Mouse (Mus musculus) midbrain, embryonic 14.5 days (tissue): ENCODE data around the gene Adgrl2. TPM values are rescaled to one million over a fixed set of nuclear protein-coding genes. Genes with fewer than 3 reads are reported as not detected.

Experiments used
- ATAC-seq: fragments of 200-750 bp; cut with Nextera tagmentation; 2 replicates; pipeline ENCODE4 v1.8.0; 2017; ENCODE audit warnings: moderate number of reproducible peaks, moderate library complexity; ENCODE audit not compliant: low FRiP score, low TSS enrichment
- DNase-seq: peaks from one replicate; pipeline ENCODE4 v3.0.0-alpha.2; 2015
- H3K27ac ChIP-seq: fragments of 300-500 bp; sonication (generic); replicated peaks from 2 replicates; pipeline ENCODE4 v1.5.1; 2014; ENCODE audit warnings: mild to moderate bottlenecking, low read depth, low read length, moderate library complexity
- H3K27me3 ChIP-seq: fragments of 300-500 bp; sonication (generic); 2 replicates; pipeline ENCODE4 v1.6.1; 2014; ENCODE audit warnings: low read length, control low read depth, mixed read lengths; ENCODE audit not compliant: control insufficient read depth, insufficient read depth
- H3K36me3 ChIP-seq: fragments of 300-500 bp; sonication (generic); 2 replicates; pipeline ENCODE4 v1.6.1; 2014; ENCODE audit warnings: low read length, control low read depth; ENCODE audit not compliant: control insufficient read depth, insufficient read depth
- H3K4me1 ChIP-seq: fragments of 300-500 bp; sonication (generic); 2 replicates; pipeline ENCODE4 v1.6.1; 2014; ENCODE audit warnings: mild to moderate bottlenecking, antibody characterized with exemption, low read length, control low read depth; ENCODE audit not compliant: control insufficient read depth, insufficient read depth
- H3K4me2 ChIP-seq: fragments of 300-500 bp; sonication (generic); 2 replicates; pipeline ENCODE4 v1.6.1; 2014; ENCODE audit warnings: mild to moderate bottlenecking, low read length, moderate library complexity
- H3K4me3 ChIP-seq: fragments of 300-500 bp; sonication (generic); replicated peaks from 2 replicates; pipeline ENCODE4 v1.5.1; 2014; ENCODE audit warnings: low read depth, low read length
- H3K9ac ChIP-seq: fragments of 300-500 bp; sonication (generic); replicated peaks from 2 replicates; pipeline ENCODE4 v1.6.1; 2014; ENCODE audit warnings: mild to moderate bottlenecking, low read length, moderate library complexity
- H3K9me3 ChIP-seq: fragments of 300-500 bp; sonication (generic); 2 replicates; pipeline ENCODE4 v1.6.1; 2016; ENCODE audit warnings: low read length, control low read depth, mixed read lengths; ENCODE audit not compliant: control insufficient read depth
- WGBS: fragments of 180-500 bp; shearing (Covaris S2); extraction: QIAGEN DNeasy Blood & Tissue Kit; methylation state at CpG from one replicate; pipeline ENCODE4 v1.1.7; 2014; 5-methylcytosine and 5-hydroxymethylcytosine counted together
- polyA plus RNA-seq: library from polyadenylated mRNA; unstranded; fragments of >200 nt; fragmentation: Nextera tagmentation; extraction: Ambion mirVana; gene quantifications from 2 replicates; pipeline ENCODE4 v1.2.1, GENCODE M21; 2014

Gene Adgrl2
- polyA plus RNA-seq, 1 experiment from 2014 or later = 160 TPM

GRCm38 (mm10) chr3:148961611-148962010, 28.7 kb downstream of the Adgrl2 start:
- ATAC-seq = no peak
- H3K4me1 ChIP-seq = peaks cover 43% of the 10 kb centered on the region
- H3K27ac ChIP-seq = no peak overlapping the region

GRCm38 (mm10) chr3:148960751-148961289, 29.5 kb downstream of the Adgrl2 start:
- Histone ChIP-seq H3K4me1 (peaks cover 49% of the 10 kb centered on the region), H3K27ac (no peak overlapping the region), H3K4me2 (no peak overlapping the region), H3K4me3 (no peak overlapping the region), H3K36me3 (no peaks in the 10 kb centered on the region), H3K9ac (no peak overlapping the region), H3K9me3 (no peaks in the 10 kb centered on the region), H3K27me3 (no peaks in the 10 kb centered on the region)
- WGBS = 82% methylated on average over 9 of the region's 9 CpGs
- ATAC-seq (no peak), DNase-seq (no peak)

More at GRCm38 (mm10) chr3:148961611-148962010, 28.7 kb downstream of the Adgrl2 start:
- Histone ChIP-seq H3K4me2 (no peak overlapping the region), H3K9ac (no peak overlapping the region), H3K36me3 (no peaks in the 10 kb centered on the region), H3K4me3 (no peak overlapping the region), H3K27me3 (no peaks in the 10 kb centered on the region), H3K9me3 (no peaks in the 10 kb centered on the region)
- DNase-seq = no peak
- 54% methylated on average over 5 of the region's 5 CpGs for WGBS

- H3K9ac ChIP-seq = no peak overlapping the region
- ATAC-seq = no peak
- H3K36me3 ChIP-seq = no peaks in the 10 kb centered on the region
- H3K27ac ChIP-seq = no peak overlapping the region
- no peak for DNase-seq
- H3K27me3 ChIP-seq = no peaks in the 10 kb centered on the region
- H3K4me3 ChIP-seq = no peak overlapping the region
- no peak overlapping the region for H3K4me2 ChIP-seq
- WGBS = 81% methylated on average over 10 of the region's 10 CpGs
- H3K4me1 ChIP-seq = peaks cover 52% of the 10 kb centered on the region
- H3K9me3 ChIP-seq = no peaks in the 10 kb centered on the region
Measured at GRCm38 (mm10) chr3:148960215-148960614, 30.1 kb downstream of the Adgrl2 start.

- H3K27me3 ChIP-seq = no peaks in the 10 kb centered on the region
- H3K9me3 ChIP-seq = no peaks in the 10 kb centered on the region
- H3K27ac ChIP-seq = no peak overlapping the region
- peak overlapping the region; percentile 12; the same call in 1 of the 2 replicates for H3K4me3 ChIP-seq
- ATAC-seq (peak; percentile 40; the same call in 1 of the 2 replicates), DNase-seq (no peak)
- peak overlapping the region; percentile 50 for H3K4me2 ChIP-seq
- H3K4me1 ChIP-seq = peaks cover 50% of the 10 kb centered on the region
- WGBS = 18% methylated on average over 15 of the region's 15 CpGs
- H3K36me3 ChIP-seq = no peaks in the 10 kb centered on the region
- no peak overlapping the region; the same call in 1 of the 2 replicates for H3K9ac ChIP-seq
Measured at GRCm38 (mm10) chr3:148959327-148960025, 30.9 kb downstream of the Adgrl2 start.

GRCm38 (mm10) chr3:148958714-148959113, 31.6 kb downstream of the Adgrl2 start:
- 67% methylated on average over 5 of the region's 5 CpGs for WGBS

GRCm38 (mm10) chr3:148958185-148958584, 32.2 kb downstream of the Adgrl2 start:
- Histone ChIP-seq H3K9me3 (no peaks in the 10 kb centered on the region), H3K36me3 (no peaks in the 10 kb centered on the region), H3K27me3 (no peaks in the 10 kb centered on the region), H3K4me3 (no peak overlapping the region), H3K4me1 (peaks cover 48% of the 10 kb centered on the region), H3K9ac (no peak overlapping the region), H3K4me2 (no peak overlapping the region), H3K27ac (no peak overlapping the region)
- ATAC-seq (no peak), DNase-seq (no peak)
- 53% methylated on average over 9 of the region's 9 CpGs for WGBS

More at GRCm38 (mm10) chr3:148958714-148959113, 31.6 kb downstream of the Adgrl2 start:
- Histone ChIP-seq H3K36me3 (no peaks in the 10 kb centered on the region), H3K9me3 (no peaks in the 10 kb centered on the region), H3K4me1 (peaks cover 48% of the 10 kb centered on the region), H3K4me2 (peak overlapping the region; percentile 50), H3K9ac (0 out of 2 replicates have a peak overlapping the region, but pooled peaks have one; percentile 23), H3K27ac (no peak overlapping the region), H3K27me3 (no peaks in the 10 kb centered on the region), H3K4me3 (no peak overlapping the region)
- ATAC-seq (no peak), DNase-seq (no peak)

- H3K36me3 ChIP-seq = no peaks in the 10 kb centered on the region; the same call in 1 of the 2 replicates
- DNase-seq (no peak), ATAC-seq (no peak)
- H3K27me3 ChIP-seq = no peaks in the 10 kb centered on the region
- H3K27ac ChIP-seq = no peak overlapping the region
- no peaks in the 10 kb centered on the region for H3K9me3 ChIP-seq
- H3K9ac ChIP-seq = no peak overlapping the region
- no peak overlapping the region for H3K4me2 ChIP-seq
- peaks cover 47% of the 10 kb centered on the region for H3K4me1 ChIP-seq
- H3K4me3 ChIP-seq = no peak overlapping the region
- 75% methylated on average over 7 of the region's 7 CpGs for WGBS
Measured at GRCm38 (mm10) chr3:148956887-148957286, 33.5 kb downstream of the Adgrl2 start.

GRCm38 (mm10) chr3:148949796-148950195, 40.6 kb downstream of the Adgrl2 start:
- Histone ChIP-seq H3K4me3 (no peak overlapping the region), H3K27me3 (no peaks in the 10 kb centered on the region), H3K9ac (no peak overlapping the region), H3K9me3 (no peaks in the 10 kb centered on the region), H3K4me1 (peaks cover 43% of the 10 kb centered on the region), H3K27ac (peak overlapping the region; percentile 32; the same call in 1 of the 2 replicates), H3K36me3 (no peaks in the 10 kb centered on the region; the same call in 1 of the 2 replicates), H3K4me2 (peak overlapping the region; percentile 15; the same call in 1 of the 2 replicates)
- 28% methylated on average over 8 of the region's 8 CpGs for WGBS
- DNase-seq (peak; percentile 73), ATAC-seq (no peak)
